Mouse (Mus musculus) midbrain, postnatal 0 days (tissue): Measurements from ENCODE around the gene Snx18. TPM values are rescaled to one million over a fixed set of nuclear protein-coding genes. Genes with fewer than 3 reads are reported as not detected.

ENCODE experiments used
- ATAC-seq: fragments of 200-750 bp; cut with Nextera tagmentation; 2 replicates; pipeline ENCODE4 v1.8.0; 2017; ENCODE audit warnings: moderate number of reproducible peaks, mild to moderate bottlenecking, moderate TSS enrichment, moderate library complexity; ENCODE audit not compliant: low FRiP score
- DNase-seq: peaks from one replicate; pipeline ENCODE4 v3.0.0-alpha.2; 2015; ENCODE audit warnings: low spot score
- H3K27ac ChIP-seq: fragments of 300-500 bp; sonication (generic); 2 replicates; pipeline ENCODE4 v1.5.1; 2014; ENCODE audit warnings: low read depth, mild to moderate bottlenecking, low read length, mixed read lengths
- H3K27me3 ChIP-seq: fragments of 300-500 bp; sonication (generic); 2 replicates; pipeline ENCODE4 v1.6.1; 2014; ENCODE audit warnings: low read length, control low read depth, mixed read lengths; ENCODE audit not compliant: insufficient read depth
- H3K36me3 ChIP-seq: fragments of 300-500 bp; sonication (generic); 2 replicates; pipeline ENCODE4 v1.6.1; 2014; ENCODE audit warnings: low read length, control low read depth, mixed read lengths; ENCODE audit not compliant: insufficient read depth
- H3K4me1 ChIP-seq: fragments of 300-500 bp; sonication (generic); 2 replicates; pipeline ENCODE4 v1.6.1; 2014; ENCODE audit warnings: mild to moderate bottlenecking, control low read depth, antibody characterized with exemption, low read length, mixed read lengths; ENCODE audit not compliant: insufficient read depth
- H3K4me2 ChIP-seq: fragments of 300-500 bp; sonication (generic); 2 replicates; pipeline ENCODE4 v1.6.1; 2014; ENCODE audit warnings: low read depth, mild to moderate bottlenecking, low read length, mixed read lengths; ENCODE audit not compliant: poor library complexity, severe bottlenecking
- H3K4me3 ChIP-seq: fragments of 300-500 bp; sonication (generic); 2 replicates; pipeline ENCODE4 v1.5.1; 2014; ENCODE audit warnings: low read depth, mild to moderate bottlenecking, low read length, moderate library complexity
- H3K9ac ChIP-seq: fragments of 300-500 bp; sonication (generic); replicated peaks from 2 replicates; pipeline ENCODE4 v1.6.1; 2014; ENCODE audit warnings: mild to moderate bottlenecking, low read length, moderate library complexity, mixed read lengths; ENCODE audit not compliant: poor library complexity, severe bottlenecking
- H3K9me3 ChIP-seq: fragments of 300-500 bp; sonication (generic); 2 replicates; pipeline ENCODE4 v1.6.1; 2016; ENCODE audit warnings: low read length, control low read depth
- CTCF ChIP-seq: IDR thresholded peaks from 2 replicates; pipeline ENCODE4 v1.5.1; 2016; ENCODE audit warnings: antibody characterized with exemption, mild to moderate bottlenecking
- WGBS: fragments of 180-500 bp; shearing (Covaris S2); extraction: QIAGEN DNeasy Blood & Tissue Kit; methylation state at CpG from one replicate; pipeline ENCODE4 v1.1.7; 2014; 5-methylcytosine and 5-hydroxymethylcytosine counted together
- polyA plus RNA-seq: library from polyadenylated mRNA; unstranded; fragments of >200 nt; fragmentation: Nextera tagmentation; extraction: Ambion mirVana; gene quantifications from 2 replicates; pipeline ENCODE4 v1.2.1, GENCODE M21; 2015
- total RNA-seq: library from RNA; depleted of rRNA; stranded (reverse); fragments of >200 nt; gene quantifications from 2 replicates; pipeline ENCODE4 v1.2.3, GENCODE M21; 2014

The Snx18 gene
- total and polyA plus RNA-seq, 2 experiments from 2014 or later = 9.5 to 35.8 TPM

- H3K9ac ChIP-seq = no peak overlapping the region
- no peak overlapping the region for H3K4me2 ChIP-seq
- ATAC-seq = no peak
These were observed 38.8 kb upstream of the Snx18 start for GRCm38 (mm10) chr13:113657204-113657603.

DNA sequence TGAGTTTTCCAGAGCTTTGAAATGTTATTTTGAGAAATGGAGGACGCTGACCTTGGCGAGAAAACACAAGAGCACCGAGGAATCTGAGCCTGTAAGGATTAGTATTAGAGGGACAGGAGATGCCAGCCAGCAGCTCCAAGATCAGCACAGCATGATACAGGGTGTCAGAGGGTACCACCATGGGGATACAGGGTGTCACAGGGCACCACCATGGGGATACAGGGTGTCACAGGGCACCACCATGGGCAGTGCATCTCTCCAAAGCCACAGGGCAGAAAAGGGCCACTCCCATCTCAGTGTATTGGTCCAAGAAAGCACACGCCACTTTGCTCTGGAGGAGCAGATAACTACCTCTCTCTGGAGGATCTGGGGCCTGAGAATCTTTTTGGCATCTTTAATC is 38.3 kb upstream of the Snx18 start:
- Histone ChIP-seq H3K27ac (no peak overlapping the region), H3K9ac (no peak overlapping the region), H3K36me3 (no peaks in the 10 kb centered on the region), H3K27me3 (no peaks in the 10 kb centered on the region), H3K4me3 (no peak overlapping the region), H3K4me1 (no peaks in the 10 kb centered on the region), H3K9me3 (no peaks in the 10 kb centered on the region), H3K4me2 (no peak overlapping the region)
- 84% methylated on average over 4 of the region's 4 CpGs for WGBS
- no peak for TF ChIP-seq CTCF
- ATAC-seq = no peak
- no peak for DNase-seq

More at GRCm38 (mm10) chr13:113657204-113657603, 38.8 kb upstream of the Snx18 start:
- Histone ChIP-seq H3K4me3 (no peak overlapping the region), H3K36me3 (no peaks in the 10 kb centered on the region), H3K27ac (no peak overlapping the region), H3K27me3 (no peaks in the 10 kb centered on the region), H3K4me1 (no peaks in the 10 kb centered on the region), H3K9me3 (no peaks in the 10 kb centered on the region)
- no peak for DNase-seq
- WGBS = 79% methylated on average over 7 of the region's 7 CpGs
- no peak for TF ChIP-seq CTCF

GRCm38 (mm10) chr13:113655511-113655910 is 37.1 kb upstream of the Snx18 start:
- no peak overlapping the region for H3K4me3 ChIP-seq
- no peak overlapping the region for H3K27ac ChIP-seq
- DNase-seq (no peak), ATAC-seq (no peak)
- H3K27me3 ChIP-seq = no peaks in the 10 kb centered on the region
- TF ChIP-seq CTCF = no peak
- no peaks in the 10 kb centered on the region for H3K9me3 ChIP-seq
- no peaks in the 10 kb centered on the region for H3K36me3 ChIP-seq
- 81% methylated on average over 4 of the region's 4 CpGs for WGBS
- H3K4me2 ChIP-seq = no peak overlapping the region
- no peak overlapping the region for H3K9ac ChIP-seq
- H3K4me1 ChIP-seq = no peaks in the 10 kb centered on the region

DNA sequence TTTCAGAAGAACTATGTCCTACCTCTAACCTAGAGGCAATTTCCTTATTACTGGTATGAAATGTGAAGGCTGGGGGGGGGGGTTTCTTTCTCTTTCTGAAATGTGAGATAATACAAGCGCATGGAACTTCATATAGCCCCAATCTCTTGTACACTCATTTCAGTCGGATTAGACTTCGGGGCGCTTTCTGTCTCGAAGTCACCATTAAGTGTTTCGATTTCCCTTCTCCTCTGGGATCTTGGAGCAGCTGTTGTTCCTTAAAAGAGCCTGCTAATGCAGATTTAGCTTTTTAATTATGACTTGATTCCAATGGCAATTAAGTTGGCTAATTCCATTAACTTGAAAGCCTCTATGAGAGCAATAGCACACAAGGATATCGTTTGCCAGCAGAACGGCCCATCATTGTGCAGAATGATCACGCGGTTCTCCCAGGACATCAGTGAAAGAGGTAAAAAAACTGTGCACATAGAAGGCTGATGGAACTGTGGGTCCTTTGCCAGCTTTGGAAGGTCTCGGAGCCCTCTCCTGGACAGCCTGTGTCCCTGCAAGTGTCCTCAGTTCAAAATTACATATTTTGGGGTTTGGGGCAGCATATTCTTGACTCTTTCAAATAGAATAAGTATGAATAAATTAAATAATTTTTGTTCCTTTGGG is 22.7 kb upstream of the Snx18 start:
- H3K9me3 ChIP-seq = no peaks in the 10 kb centered on the region
- H3K27me3 ChIP-seq = no peaks in the 10 kb centered on the region
- no peak for ATAC-seq
- DNase-seq = peak; percentile 81
- no peak overlapping the region for H3K27ac ChIP-seq
- peak; percentile 70 for TF ChIP-seq CTCF
- no peaks in the 10 kb centered on the region for H3K36me3 ChIP-seq
- H3K4me3 ChIP-seq = no peak overlapping the region
- WGBS = 43% methylated on average over 11 of the region's 11 CpGs
- no peak overlapping the region for H3K9ac ChIP-seq
- H3K4me2 ChIP-seq = no peak overlapping the region
- H3K4me1 ChIP-seq = no peaks in the 10 kb centered on the region

DNA sequence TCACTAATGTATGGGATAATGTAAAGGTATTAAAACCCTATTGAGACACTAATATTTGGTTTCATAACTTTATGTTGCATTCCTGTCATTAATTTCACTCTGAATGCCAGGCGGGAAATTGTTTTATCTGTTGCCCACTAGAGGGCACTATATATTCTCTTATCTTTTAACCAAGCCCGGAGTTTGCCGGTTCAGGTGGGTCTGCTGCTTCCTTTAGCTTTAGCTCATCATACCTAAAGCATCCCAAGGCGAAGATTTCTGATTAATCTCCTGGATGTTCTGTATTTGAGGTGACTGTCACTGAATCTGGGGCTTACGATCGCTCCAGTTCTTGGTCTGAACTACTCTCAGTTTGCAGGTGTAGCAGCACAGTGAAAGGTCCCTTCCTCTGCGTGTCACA is 20.6 kb upstream of the Snx18 start:
- peak; percentile 83 for TF ChIP-seq CTCF
- 21% methylated on average over 7 of the region's 7 CpGs for WGBS
- Histone ChIP-seq H3K27me3 (no peaks in the 10 kb centered on the region), H3K9me3 (no peaks in the 10 kb centered on the region), H3K4me1 (no peaks in the 10 kb centered on the region), H3K9ac (no peak overlapping the region), H3K4me3 (no peak overlapping the region), H3K27ac (no peak overlapping the region), H3K4me2 (no peak overlapping the region), H3K36me3 (no peaks in the 10 kb centered on the region)
- ATAC-seq (no peak), DNase-seq (peak; percentile 87)

DNA sequence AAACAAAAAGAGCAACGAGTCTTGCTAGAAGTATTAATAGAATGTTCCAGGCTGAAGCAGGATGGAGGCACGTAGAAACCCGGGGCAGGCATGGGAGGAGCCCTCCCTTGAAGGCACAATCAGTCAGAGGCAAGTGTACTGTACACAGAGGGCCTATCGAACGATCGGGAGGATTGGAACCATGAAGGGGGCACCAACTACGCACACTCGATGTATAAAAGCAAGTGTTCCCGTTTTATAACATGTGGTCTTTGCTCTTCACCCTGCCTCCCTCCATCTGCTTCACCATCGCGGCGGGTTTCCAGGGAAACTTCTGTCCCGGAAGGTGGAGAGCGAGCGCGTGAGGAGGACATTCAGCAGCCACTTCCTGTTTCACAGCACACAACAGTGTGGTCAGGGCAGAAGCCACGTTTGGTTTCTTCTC is 17.4 kb upstream of the Snx18 start:
- H3K9ac ChIP-seq = no peak overlapping the region
- H3K27ac ChIP-seq = no peak overlapping the region
- no peaks in the 10 kb centered on the region for H3K4me1 ChIP-seq
- no peaks in the 10 kb centered on the region for H3K36me3 ChIP-seq
- no peak for ATAC-seq
- no peak overlapping the region for H3K4me3 ChIP-seq
- WGBS = 78% methylated on average over 17 of the region's 17 CpGs
- H3K4me2 ChIP-seq = no peak overlapping the region
- no peaks in the 10 kb centered on the region for H3K9me3 ChIP-seq
- TF ChIP-seq CTCF = no peak
- DNase-seq = no peak
- H3K27me3 ChIP-seq = no peaks in the 10 kb centered on the region
